Mouse (Mus musculus) limb, embryonic 11.5 days (tissue): ENCODE measurements at regions not wholly inside any gene's neighbourhood (a gene's known extent, or its start where the extent isn't known, plus 50 kb on each side); places are given as distances from the start of the nearest gene placed in this dataset.

ENCODE experiments used
- ATAC-seq: fragments of 200-750 bp; cut with Nextera tagmentation; 2 replicates; pipeline ENCODE4 v1.8.0; 2017; ENCODE audit warnings: low read depth; ENCODE audit not compliant: insufficient number of reproducible peaks, low FRiP score, low TSS enrichment
- DNase-seq: peaks from one replicate; pipeline ENCODE4 v3.0.0-alpha.2; 2015; ENCODE audit warnings: low spot score
- H3K27ac ChIP-seq: fragments of 300-500 bp; sonication (generic); replicated peaks from 2 replicates; pipeline ENCODE4 v1.5.1; 2014; ENCODE audit warnings: low read depth, mild to moderate bottlenecking, low read length
- H3K27me3 ChIP-seq: fragments of 300-500 bp; sonication (generic); 2 replicates; pipeline ENCODE4 v1.6.1; 2014; ENCODE audit warnings: mild to moderate bottlenecking, low read length, mixed read lengths; ENCODE audit not compliant: control insufficient read depth, insufficient read depth
- H3K36me3 ChIP-seq: fragments of 300-500 bp; sonication (generic); 2 replicates; pipeline ENCODE4 v1.6.1; 2014; ENCODE audit warnings: mild to moderate bottlenecking, low read length, moderate library complexity, mixed read lengths; ENCODE audit not compliant: control insufficient read depth, insufficient read depth
- H3K4me1 ChIP-seq: fragments of 300-500 bp; sonication (generic); 2 replicates; pipeline ENCODE4 v1.6.1; 2014; ENCODE audit warnings: low read length, mixed read lengths; ENCODE audit not compliant: control insufficient read depth, insufficient read depth
- H3K4me2 ChIP-seq: fragments of 300-500 bp; sonication (generic); 2 replicates; pipeline ENCODE4 v1.6.1; 2014; ENCODE audit warnings: low read depth, mild to moderate bottlenecking, moderate library complexity; ENCODE audit not compliant: severe bottlenecking
- H3K4me3 ChIP-seq: fragments of 300-500 bp; sonication (generic); 2 replicates; pipeline ENCODE4 v1.5.1; 2014; ENCODE audit warnings: low read depth, low read length
- H3K9ac ChIP-seq: fragments of 300-500 bp; sonication (generic); 2 replicates; pipeline ENCODE4 v1.6.1; 2014; ENCODE audit warnings: mild to moderate bottlenecking, low read length
- H3K9me3 ChIP-seq: fragments of 300-500 bp; sonication (generic); 2 replicates; pipeline ENCODE4 v1.6.1; 2016; ENCODE audit warnings: low read length; ENCODE audit not compliant: control insufficient read depth
- WGBS: fragments of 180-500 bp; shearing (Covaris S2); extraction: QIAGEN DNeasy Blood & Tissue Kit; methylation state at CpG from one replicate; pipeline ENCODE4 v1.1.7; 2014; 5-methylcytosine and 5-hydroxymethylcytosine counted together

- Histone ChIP-seq H3K36me3 (no peaks in the 10 kb centered on the region), H3K4me2 (no peak overlapping the region), H3K27ac (no peak overlapping the region), H3K4me1 (peaks cover 17% of the 10 kb centered on the region), H3K4me3 (no peak overlapping the region), H3K9ac (no peak overlapping the region), H3K9me3 (no peaks in the 10 kb centered on the region), H3K27me3 (no peaks in the 10 kb centered on the region)
- WGBS, result 87% methylated on average over 5 of the region's 5 CpGs
- ATAC-seq, result no peak
- no peak for DNase-seq
Measured at GRCm38 (mm10) chr13:55895505-55895904, 59.5 kb upstream of the Pitx1 start.

- Histone ChIP-seq H3K27ac (no peak overlapping the region), H3K9ac (no peak overlapping the region), H3K4me1 (peaks cover 6% of the 10 kb centered on the region), H3K27me3 (no peaks in the 10 kb centered on the region), H3K9me3 (no peaks in the 10 kb centered on the region), H3K4me2 (no peak overlapping the region), H3K36me3 (no peaks in the 10 kb centered on the region), H3K4me3 (no peak overlapping the region)
- no peak for ATAC-seq
- no peak for DNase-seq
- WGBS, result 74% methylated on average over 25 of the region's 25 CpGs
Measured at GRCm38 (mm10) chr13:55893154-55894018, 57.4 kb upstream of the Pitx1 start.

GRCm38 (mm10) chr13:55892250-55892649 is 56.3 kb upstream of the Pitx1 start:
- H3K27ac ChIP-seq, result no peak overlapping the region
- no peak overlapping the region for H3K4me2 ChIP-seq
- no peak overlapping the region for H3K9ac ChIP-seq
- no peaks in the 10 kb centered on the region for H3K36me3 ChIP-seq
- H3K9me3 ChIP-seq, result no peaks in the 10 kb centered on the region
- no peaks in the 10 kb centered on the region for H3K27me3 ChIP-seq
- 91% methylated on average over 3 of the region's 3 CpGs for WGBS
- no peak for ATAC-seq
- H3K4me3 ChIP-seq, result no peak overlapping the region
- H3K4me1 ChIP-seq, result no peaks in the 10 kb centered on the region
- no peak for DNase-seq

DNA sequence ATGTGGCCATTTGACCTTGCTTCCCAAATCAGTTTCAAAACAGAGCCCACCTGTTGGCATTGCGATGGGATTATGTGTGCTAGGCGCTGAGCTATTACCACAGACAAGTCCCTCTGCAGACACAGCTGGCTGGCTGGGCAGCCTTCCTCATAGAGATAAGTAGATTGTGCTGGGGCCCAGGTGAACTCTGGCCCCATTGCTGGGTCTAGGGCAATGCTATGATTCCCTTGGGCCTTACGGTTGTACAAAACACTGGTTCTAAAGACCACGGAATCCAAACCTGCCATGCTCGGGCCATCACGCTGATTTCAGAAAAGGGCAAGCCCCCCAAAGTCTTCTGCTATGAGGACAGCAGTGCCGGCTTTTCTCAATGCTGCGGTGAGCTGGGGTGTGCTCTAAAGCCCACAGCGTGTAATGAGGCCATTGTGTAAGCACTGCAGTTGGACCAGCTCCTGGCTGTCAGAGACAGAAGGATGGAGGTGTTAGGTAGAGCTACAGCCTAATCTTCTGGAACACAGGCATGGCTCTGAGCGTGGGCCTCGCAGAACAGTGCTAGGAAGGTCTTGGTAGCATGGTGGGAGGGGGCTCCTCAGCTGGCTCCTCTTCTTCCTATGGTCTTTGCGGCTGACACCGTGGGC is 51.2 kb upstream of the Pitx1 start:
- 92% methylated on average over 13 of the region's 13 CpGs for WGBS
- H3K4me1 ChIP-seq, result no peaks in the 10 kb centered on the region
- no peaks in the 10 kb centered on the region for H3K9me3 ChIP-seq
- no peaks in the 10 kb centered on the region for H3K27me3 ChIP-seq
- DNase-seq, result no peak
- no peaks in the 10 kb centered on the region for H3K36me3 ChIP-seq
- no peak overlapping the region for H3K27ac ChIP-seq
- no peak overlapping the region for H3K9ac ChIP-seq
- ATAC-seq, result no peak
- H3K4me3 ChIP-seq, result no peak overlapping the region
- H3K4me2 ChIP-seq, result no peak overlapping the region
